Mouse (Mus musculus) cerebellum, postnatal 14 days (tissue): Measurements from ENCODE around the gene Mymk.
A peak's percentile ranks its signal among the peaks of the same experiment; 100 is the strongest.

Experiments used
- DNase-seq, 2 experiments: peaks; one replicate each; pipeline ENCODE4 v3.0.0; 2021; ENCODE audit warnings: mixed read lengths in 2 of 2

Mymk gene

GRCm38 (mm10) chr2:27078312-27078711 lies 6.3 kb upstream of the Mymk start:
- DNase-seq = no peak

DNA sequence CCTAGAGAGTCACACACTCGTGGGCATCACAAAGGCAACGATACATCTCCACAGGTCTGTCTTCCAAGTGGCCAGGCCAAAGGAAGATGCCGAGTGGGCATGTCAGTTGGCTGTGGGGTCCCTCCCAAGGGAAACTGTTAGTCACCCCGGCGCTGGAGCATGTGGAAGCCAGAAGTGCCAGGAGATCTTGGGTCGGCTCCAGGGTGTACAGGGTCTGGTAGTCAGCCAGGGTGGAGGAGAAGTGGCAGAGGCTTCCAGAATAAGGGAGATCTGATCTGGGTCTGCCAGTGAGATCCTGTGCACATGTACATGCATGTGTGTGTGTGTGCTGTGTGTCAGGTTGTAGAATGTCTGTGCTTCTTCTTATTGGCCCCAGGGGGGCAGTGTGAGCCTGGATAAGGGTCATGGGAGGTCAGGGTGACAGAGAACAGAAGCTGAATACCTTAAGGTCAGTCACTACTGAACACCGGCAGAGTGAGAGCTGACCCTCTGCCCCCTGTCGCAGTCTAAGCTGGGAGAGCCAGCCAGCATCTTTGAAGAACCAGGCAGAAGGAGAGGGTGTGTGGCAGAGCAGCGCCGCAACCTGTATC lies 5.8 kb upstream of the Mymk start:
- DNase-seq = peak in 1 of 2 experiments; percentile 56

- peak; percentile 67 to 74 for DNase-seq
Measured at GRCm38 (mm10) chr2:27075485-27075884, 3.5 kb upstream of the Mymk start.

DNA sequence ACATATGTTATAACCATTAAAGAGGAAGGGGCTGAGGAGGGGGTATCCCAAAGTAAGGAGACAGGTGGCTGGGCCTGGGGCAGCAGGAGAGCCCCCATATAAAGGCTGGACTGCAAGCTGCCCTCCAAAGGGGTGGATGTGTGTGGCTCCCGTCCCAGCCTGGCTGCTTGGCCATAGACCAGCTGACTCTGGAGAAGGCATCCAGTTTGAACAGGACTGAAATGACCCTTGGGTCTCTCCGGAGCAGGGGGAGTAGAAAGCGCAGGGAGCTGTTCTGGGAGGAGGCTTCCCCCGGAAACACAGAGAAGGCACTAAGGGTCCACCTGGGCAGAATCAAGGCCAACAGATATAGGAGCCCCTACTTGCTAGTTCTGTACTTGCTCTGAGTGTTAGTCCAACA lies 2.8 kb upstream of the Mymk start:
- peak in 1 of 2 experiments; percentile 58 for DNase-seq

- no peak for DNase-seq
Measured at GRCm38 (mm10) chr2:27073407-27073806, 1.4 kb upstream of the Mymk start.

DNA sequence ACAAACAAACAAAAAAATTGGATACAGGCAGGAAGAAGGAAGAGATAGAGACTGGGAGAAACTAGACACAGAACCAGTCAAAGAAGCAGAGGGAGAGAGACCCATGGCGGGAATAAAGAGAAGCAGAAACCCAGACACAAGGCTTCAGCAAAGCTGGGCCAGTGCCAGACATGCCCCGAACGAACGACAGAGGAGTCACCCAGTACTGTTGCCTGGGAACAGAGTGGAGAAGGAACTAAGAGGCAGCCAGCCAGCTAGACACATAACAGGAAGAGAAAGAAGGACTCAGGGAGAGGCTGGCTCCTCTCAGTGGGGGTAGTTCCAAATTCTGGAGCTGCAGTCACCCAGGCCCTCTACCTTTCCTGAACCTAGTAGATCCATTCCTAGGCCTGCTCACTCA lies 842 bp downstream of the Mymk start:
- DNase-seq = peak; percentile 55 to 80

DNA sequence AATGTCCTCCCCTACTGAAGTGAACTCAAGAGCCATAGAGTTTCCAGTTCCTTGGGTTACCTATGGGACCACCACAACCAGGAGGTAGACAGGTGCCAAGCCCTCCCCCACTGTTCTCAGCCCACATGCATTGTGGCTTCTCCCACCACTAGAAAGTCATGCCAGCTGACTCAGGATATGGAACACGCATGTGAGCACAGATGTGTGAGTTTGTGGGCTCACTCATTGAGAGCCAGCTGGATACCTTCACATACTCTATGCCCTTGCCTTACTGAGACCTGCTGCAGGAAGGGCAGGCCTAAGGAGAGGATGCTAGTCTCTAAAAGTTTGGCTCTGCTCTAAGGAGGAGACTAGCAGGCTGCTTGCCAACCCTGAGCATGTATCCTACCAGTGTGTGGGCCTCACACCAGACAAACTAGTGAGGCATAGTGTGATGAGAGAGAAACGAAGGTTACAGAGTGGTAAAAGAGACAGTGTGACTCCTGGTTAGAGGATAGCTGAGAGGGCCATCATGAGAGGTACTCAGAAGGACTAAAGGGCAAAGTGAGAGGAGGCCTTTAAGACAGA lies 1.6 kb downstream of the Mymk start:
- DNase-seq = no peak

DNA sequence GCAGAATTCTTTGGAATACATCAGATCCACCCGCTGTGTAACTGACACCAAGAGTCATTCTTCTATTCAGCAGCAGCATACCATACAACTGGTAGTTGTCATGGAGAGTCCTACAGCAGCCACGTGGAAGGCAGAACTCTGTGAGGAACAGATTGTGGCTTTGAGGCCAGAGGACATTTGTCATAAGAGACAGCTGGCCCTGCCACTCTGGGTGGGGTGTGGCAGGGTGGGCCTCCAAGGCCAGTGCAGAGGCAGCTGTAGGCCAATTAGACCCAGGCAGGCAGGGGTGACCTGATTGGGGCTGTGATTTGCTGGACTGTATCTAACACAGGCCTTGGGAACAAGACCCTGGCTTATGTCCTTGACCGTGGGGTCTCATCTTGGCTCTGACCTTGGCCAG lies 2.3 kb downstream of the Mymk start:
- no peak for DNase-seq

- DNase-seq = no peak
Measured at GRCm38 (mm10) chr2:27067996-27068395, 4.0 kb downstream of the Mymk start.

GRCm38 (mm10) chr2:27067124-27067523 lies 4.9 kb downstream of the Mymk start:
- DNase-seq = peak in 1 of 2 experiments; percentile 51

DNA sequence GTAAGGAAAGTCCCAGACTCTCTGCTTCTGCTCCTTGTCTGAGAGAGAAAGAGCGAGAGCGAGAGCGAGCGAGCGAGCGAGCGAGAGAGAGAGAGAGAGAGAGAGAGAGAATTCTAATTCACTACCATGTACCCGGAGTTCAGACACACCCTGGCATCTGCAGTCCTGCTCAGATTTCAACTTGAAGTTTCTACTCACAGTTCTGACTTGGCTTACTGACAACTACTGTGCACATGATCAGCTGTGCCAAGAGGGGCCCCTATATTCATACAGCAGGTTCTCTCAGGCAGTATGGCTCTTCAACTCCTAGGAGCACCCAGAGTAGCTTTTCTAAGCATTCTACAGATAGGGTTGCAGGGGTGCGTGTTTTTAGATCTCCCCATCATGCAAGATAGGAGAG lies 12.8 kb downstream of the Mymk start:
- DNase-seq = no peak

GRCm38 (mm10) chr2:27058751-27059150 lies 13.2 kb downstream of the Mymk start:
- no peak for DNase-seq

DNA sequence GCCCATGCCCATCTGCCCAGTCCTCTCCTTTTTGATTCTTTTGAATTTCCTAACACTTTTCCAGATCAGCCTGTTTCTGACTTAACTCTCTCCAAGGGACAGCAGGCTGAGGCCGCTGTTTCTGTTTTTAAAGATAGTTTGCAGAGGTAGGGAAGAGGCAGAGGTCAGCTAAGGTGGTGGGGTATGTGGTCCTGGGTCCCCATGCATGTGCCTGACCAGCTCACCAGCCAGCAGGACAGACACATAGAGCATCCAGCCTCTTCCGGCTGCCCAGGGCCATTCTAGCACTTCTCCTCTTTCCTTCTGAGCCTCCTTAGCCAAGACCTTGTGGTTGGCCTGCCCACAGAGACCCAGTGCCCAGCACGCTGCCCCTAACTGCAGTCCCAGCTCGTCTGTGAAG lies 13.7 kb downstream of the Mymk start:
- no peak for DNase-seq

- DNase-seq = no peak
Measured at GRCm38 (mm10) chr2:27049408-27049807, 22.6 kb downstream of the Mymk start.

GRCm38 (mm10) chr2:27045979-27046770 lies 25.8 kb downstream of the Mymk start:
- DNase-seq = no peak

- no peak for DNase-seq
Measured at GRCm38 (mm10) chr2:27044641-27045040, 27.3 kb downstream of the Mymk start.

DNA sequence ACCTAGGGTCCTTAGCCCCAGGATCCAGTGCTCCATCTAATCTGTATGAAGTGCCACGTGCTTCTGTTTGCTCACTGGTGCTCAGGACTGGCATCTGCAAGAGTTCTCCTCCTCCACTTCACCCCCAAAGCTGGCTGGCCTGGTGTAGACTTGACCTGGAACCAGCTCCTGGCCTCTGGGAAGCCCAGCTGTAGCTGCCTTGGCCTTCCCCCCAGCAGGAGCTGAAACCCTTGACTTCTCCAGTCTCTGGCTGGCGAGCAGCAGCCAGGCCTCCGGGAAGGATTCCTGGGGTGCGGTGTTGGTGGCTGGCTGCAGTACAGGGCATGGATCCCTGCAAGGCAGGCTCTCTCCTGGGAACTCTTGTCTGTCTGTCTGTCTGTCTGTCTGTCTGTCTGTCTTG lies 27.8 kb downstream of the Mymk start:
- no peak for DNase-seq

GRCm38 (mm10) chr2:27043461-27043860 lies 28.5 kb downstream of the Mymk start:
- peak; percentile 92 to 93 for DNase-seq

DNA sequence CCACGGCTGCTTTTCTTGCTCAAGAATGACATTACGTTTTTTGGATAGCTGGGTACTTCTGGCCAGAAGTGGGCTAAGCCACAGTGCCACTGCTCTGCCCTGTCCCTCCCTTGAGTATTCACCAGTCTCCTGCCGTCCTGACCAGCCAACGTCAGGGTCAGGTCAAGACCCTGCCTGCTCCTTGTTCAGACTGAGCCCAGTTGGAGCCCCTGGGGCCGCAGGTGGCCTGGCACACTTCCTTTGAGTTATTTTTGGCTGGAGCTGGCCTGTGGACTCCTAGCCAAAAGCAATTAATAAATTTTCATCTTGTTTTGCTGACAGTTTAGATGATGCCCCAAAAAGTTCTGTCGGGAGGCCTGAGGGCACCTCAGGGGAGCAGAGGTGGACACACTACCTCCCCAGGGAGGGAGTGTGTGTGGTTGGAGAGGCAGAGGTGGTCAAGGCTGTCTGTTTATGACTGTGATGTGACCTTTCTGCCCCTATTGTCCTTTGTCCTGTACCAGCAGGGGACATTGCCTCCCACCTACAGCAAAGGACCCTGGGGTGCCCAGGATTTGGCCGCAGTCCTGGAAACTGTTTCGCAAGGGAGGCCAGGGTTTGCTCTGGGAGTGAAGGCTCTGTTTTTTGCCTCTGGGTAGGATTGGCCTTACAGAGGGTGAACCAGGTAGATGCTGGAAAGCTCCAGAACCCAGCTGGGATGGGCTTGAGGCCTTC lies 29.7 kb downstream of the Mymk start:
- DNase-seq = no peak

DNA sequence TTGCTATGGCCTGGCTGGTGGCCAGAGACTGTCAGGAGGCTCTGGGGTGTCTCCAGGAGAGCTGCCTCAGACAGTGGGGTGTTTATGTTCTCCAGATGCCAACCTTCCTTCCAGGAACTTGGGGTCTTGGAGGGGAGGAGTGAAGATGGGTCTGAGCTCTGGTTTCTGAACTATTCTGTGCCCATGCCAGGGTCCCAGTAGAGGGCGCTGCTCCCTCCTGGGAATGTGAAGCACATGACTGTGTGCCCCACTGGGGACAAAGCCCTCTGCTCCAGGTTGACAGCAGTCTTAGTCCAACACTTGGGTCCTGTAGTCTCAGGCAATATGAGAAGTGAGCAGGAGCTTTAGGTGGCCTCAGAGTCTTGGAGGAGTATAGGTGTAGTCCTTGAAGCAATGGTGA lies 32.7 kb downstream of the Mymk start:
- DNase-seq = peak in 1 of 2 experiments; percentile 68

GRCm38 (mm10) chr2:27038596-27038995 lies 33.4 kb downstream of the Mymk start:
- peak; percentile 89 to 94 for DNase-seq

DNA sequence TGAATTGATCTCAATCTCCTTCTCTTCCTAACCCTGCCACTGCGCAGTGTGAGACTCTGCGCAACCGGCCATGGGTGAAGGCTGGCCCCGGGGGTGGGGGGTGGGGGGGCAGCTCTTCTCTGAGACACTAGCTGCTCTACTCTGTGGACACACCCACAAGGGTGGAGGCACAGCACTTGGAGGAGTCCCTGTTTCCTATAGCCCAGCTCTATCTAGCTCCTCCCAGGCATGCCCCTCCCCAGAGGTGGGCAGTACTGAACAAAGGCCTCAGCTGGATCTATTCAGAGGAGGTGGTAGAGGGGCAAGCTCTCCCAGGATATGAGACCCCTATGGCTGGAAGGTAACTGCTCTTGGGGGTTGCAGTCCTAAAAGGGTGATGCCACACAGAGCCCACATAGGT lies 35.0 kb downstream of the Mymk start:
- no peak for DNase-seq

DNA sequence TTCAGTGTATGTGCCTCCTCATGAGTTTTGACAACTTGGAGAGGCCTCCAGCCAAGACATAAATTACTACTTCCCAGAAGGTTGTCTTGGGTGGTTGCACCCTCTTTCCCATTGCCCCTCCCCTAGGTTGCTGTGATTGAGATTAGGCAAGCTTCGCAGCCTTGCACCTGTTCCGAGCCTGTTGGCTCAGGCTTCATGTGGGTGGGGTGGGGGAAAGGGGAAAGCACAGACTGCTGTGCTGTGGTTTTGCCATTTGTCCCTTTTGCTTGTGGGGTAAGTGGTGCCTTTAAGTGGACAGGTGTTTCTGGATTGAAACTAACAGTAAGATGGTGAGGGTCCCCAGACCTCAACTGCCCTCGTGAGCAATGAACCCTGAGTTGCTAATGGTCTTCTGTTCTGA lies 36.0 kb downstream of the Mymk start:
- DNase-seq = no peak

DNA sequence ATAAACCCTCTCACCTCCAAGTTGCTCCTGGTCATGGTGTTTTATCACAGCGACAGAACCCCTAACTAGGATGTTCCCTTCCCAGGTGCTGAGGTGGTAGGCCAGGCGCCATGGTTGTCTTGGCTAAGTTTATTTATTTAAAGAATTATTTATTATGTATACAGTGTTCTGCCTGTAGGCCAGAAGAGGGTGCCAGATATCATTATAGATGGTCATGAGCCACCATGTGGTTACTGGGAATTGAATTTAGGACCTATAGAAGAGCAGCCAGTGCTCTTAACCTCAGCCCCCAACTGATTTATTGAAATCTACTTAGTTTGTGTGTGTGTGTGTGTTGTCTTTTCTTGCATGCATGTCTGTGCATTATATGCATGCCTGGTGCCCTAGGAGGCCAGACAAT lies 39.6 kb downstream of the Mymk start:
- DNase-seq = no peak
